Mouse (Mus musculus): ENCODE measurements around the gene Eid1. TPM values are rescaled to one million over a fixed set of nuclear protein-coding genes. Genes with fewer than 3 reads are reported as not detected.

Eid1 gene
- total and polyA plus RNA-seq, 2 experiments = 4.5 to 11.1 TPM

DNA sequence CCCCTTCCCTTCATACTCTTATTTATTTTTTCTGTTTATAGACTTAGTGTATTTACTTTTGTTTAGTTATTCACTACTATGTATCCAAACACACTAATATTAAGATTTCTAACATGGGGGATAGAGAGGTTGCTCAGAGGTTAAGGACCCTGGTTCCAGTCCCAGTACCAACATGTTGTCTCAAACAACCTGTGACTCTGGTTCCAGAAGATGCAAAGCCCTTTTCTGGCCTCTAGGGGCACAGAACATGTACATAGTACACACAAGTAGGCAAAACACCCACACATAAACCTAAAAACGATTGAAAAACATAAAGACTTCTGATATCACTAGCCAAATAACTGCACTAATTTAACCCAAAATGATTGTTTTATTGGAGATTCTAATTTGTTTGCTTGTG is 2.0 kb upstream of the Eid1 start:
- no peak overlapping the region for H3K9ac ChIP-seq (ENCODE audit: low read depth, low read length)
- no peaks in the 10 kb centered on the region for H3K36me3 ChIP-seq (ENCODE audit: control insufficient read depth, insufficient read depth, low read length)
- H3K4me1 ChIP-seq (ENCODE audit: control insufficient read depth, insufficient read depth, low read length) = peaks cover 1% of the 10 kb centered on the region; the same call in 1 of the 2 replicates
- no peak for DNase-seq (ENCODE audit: extremely low read depth, low read depth, low spot score)
- no peaks in the 10 kb centered on the region for H3K27me3 ChIP-seq (ENCODE audit: control insufficient read depth, insufficient read depth, low read length)
- no peak overlapping the region for H3K27ac ChIP-seq (replicated peaks; ENCODE audit: insufficient read depth, low read depth, low read length)
- H3K79me2 ChIP-seq (ENCODE audit: control insufficient read depth, insufficient read depth, low read length) = no peaks in the 10 kb centered on the region
- 24% methylated on average over 1 of the region's 1 CpGs for WGBS
- H3K4me3 ChIP-seq (ENCODE audit: insufficient read depth, low read depth, low read length) = no peak overlapping the region
- TF ChIP-seq POLR2A (IDR thresholded peaks at IDR 0.05; ENCODE audit: extremely low read depth, insufficient read depth, low read length) (no peak), CTCF (IDR thresholded peaks at IDR 0.05; ENCODE audit: low read depth, low read length) (no peak)

DNA sequence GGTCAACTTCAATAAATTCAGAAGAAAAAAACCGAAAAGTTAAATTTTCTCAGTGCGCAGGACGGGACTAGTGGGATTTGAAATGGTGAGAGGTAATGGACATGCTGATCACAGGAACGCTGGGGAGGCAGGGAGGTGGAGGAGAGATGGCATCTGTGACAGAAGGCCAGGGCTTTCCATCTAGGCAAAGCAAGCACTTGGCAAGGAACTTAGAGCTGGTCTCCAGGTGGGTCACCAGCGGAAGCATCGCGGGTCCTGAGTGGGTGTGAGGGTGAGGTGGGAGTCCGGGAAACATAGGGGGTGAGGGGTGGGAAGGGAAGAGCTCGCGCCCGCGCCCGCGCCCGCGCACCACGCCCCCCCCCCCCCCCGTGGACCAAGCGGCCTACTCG is 333 bp upstream of the Eid1 start:
- Histone ChIP-seq H3K27ac (replicated peaks; ENCODE audit: insufficient read depth, low read depth, low read length) (no peak overlapping the region), H3K36me3 (ENCODE audit: control insufficient read depth, insufficient read depth, low read length) (no peaks in the 10 kb centered on the region), H3K4me1 (ENCODE audit: control insufficient read depth, insufficient read depth, low read length) (peaks cover 1% of the 10 kb centered on the region; the same call in 1 of the 2 replicates), H3K79me2 (ENCODE audit: control insufficient read depth, insufficient read depth, low read length) (no peaks in the 10 kb centered on the region), H3K4me3 (ENCODE audit: insufficient read depth, low read depth, low read length) (peak overlapping the region; percentile 83), H3K9ac (ENCODE audit: low read depth, low read length) (peak overlapping the region; percentile 77), H3K27me3 (ENCODE audit: control insufficient read depth, insufficient read depth, low read length) (no peaks in the 10 kb centered on the region)
- DNase-seq (ENCODE audit: extremely low read depth, low read depth, low spot score) = peak; percentile 15
- TF ChIP-seq CTCF (IDR thresholded peaks at IDR 0.05; ENCODE audit: low read depth, low read length) = no peak
- TF ChIP-seq POLR2A (IDR thresholded peaks at IDR 0.05; ENCODE audit: extremely low read depth, insufficient read depth, low read length) = no peak
- WGBS = 16% methylated on average over 17 of the region's 20 CpGs

- Histone ChIP-seq H3K27ac (replicated peaks; ENCODE audit: insufficient read depth, low read depth, low read length) (no peak overlapping the region), H3K36me3 (ENCODE audit: control insufficient read depth, insufficient read depth, low read length) (no peaks in the 10 kb centered on the region), H3K79me2 (ENCODE audit: control insufficient read depth, insufficient read depth, low read length) (no peaks in the 10 kb centered on the region), H3K9ac (ENCODE audit: low read depth, low read length) (no peak overlapping the region), H3K27me3 (ENCODE audit: control insufficient read depth, insufficient read depth, low read length) (no peaks in the 10 kb centered on the region), H3K4me3 (ENCODE audit: insufficient read depth, low read depth, low read length) (no peak overlapping the region), H3K4me1 (ENCODE audit: control insufficient read depth, insufficient read depth, low read length) (no peaks in the 10 kb centered on the region)
- DNase-seq (ENCODE audit: extremely low read depth, low read depth, low spot score) = peak; percentile 14
- WGBS = 87% methylated on average over 9 of the region's 9 CpGs
- TF ChIP-seq CTCF (IDR thresholded peaks at IDR 0.05; ENCODE audit: low read depth, low read length) = no peak
- no peak for TF ChIP-seq POLR2A (IDR thresholded peaks at IDR 0.05; ENCODE audit: extremely low read depth, insufficient read depth, low read length)
These were observed 8.9 kb downstream of the Eid1 start for GRCm38 (mm10) chr2:125681811-125682210.

- Histone ChIP-seq H3K36me3 (ENCODE audit: control insufficient read depth, insufficient read depth, low read length) (no peaks in the 10 kb centered on the region), H3K9ac (ENCODE audit: low read depth, low read length) (no peak overlapping the region), H3K4me1 (ENCODE audit: control insufficient read depth, insufficient read depth, low read length) (no peaks in the 10 kb centered on the region), H3K27me3 (ENCODE audit: control insufficient read depth, insufficient read depth, low read length) (no peaks in the 10 kb centered on the region), H3K27ac (replicated peaks; ENCODE audit: insufficient read depth, low read depth, low read length) (no peak overlapping the region), H3K79me2 (ENCODE audit: control insufficient read depth, insufficient read depth, low read length) (no peaks in the 10 kb centered on the region), H3K4me3 (ENCODE audit: insufficient read depth, low read depth, low read length) (no peak overlapping the region)
- TF ChIP-seq CTCF (IDR thresholded peaks at IDR 0.05; ENCODE audit: low read depth, low read length) = no peak
- TF ChIP-seq POLR2A (IDR thresholded peaks at IDR 0.05; ENCODE audit: extremely low read depth, insufficient read depth, low read length) = no peak
- WGBS = 76% methylated on average over 7 of the region's 7 CpGs
- DNase-seq (ENCODE audit: extremely low read depth, low read depth, low spot score) = no peak
These were observed 11.0 kb downstream of the Eid1 start for GRCm38 (mm10) chr2:125683895-125684294.

DNA sequence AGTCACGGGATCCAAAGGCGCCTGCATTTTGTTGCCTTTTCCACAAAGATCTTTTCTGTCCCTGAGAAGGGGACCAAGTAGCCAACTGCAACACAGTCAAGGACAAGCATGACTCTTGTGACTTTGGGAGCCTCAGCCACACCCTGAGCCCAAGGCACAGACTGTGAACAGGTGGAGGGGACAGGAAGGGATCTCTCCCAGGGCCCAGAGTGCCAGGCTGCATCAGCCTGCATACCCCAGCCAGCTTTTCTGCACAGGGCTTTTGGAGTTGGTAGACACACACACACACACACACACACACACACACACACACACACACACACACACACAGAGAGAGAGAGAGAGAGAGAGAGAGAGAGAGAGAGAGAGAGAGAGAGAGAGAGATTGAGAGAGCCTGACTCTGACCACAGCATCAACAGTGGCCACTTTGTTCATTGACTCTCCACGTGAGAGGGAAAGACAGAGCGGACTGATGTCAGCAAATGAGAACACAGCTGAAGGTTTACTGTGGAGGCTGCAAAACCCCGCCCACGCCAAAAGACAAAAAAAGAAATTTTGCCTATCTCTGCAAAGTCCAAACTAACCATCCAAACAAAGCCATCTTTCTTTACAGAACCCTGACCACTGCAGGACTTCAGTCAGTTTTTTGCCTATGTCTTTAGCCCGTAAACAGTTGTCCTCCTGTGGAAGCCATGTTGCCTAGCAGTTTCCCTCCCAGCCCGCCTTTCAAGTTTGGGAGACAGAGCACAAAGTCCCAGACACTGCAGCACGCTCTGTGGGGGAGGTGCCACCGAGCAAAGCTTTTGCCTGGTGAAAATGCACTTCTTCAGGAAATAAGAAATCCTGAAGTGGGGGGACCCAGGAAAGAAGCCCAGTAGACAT is 11.9 kb downstream of the Eid1 start:
- H3K27ac ChIP-seq (replicated peaks; ENCODE audit: insufficient read depth, low read depth, low read length) = no peak overlapping the region
- H3K27me3 ChIP-seq (ENCODE audit: control insufficient read depth, insufficient read depth, low read length) = no peaks in the 10 kb centered on the region
- TF ChIP-seq POLR2A (IDR thresholded peaks at IDR 0.05; ENCODE audit: extremely low read depth, insufficient read depth, low read length) = no peak
- no peak for TF ChIP-seq CTCF (IDR thresholded peaks at IDR 0.05; ENCODE audit: low read depth, low read length)
- no peaks in the 10 kb centered on the region for H3K79me2 ChIP-seq (ENCODE audit: control insufficient read depth, insufficient read depth, low read length)
- DNase-seq (ENCODE audit: extremely low read depth, low read depth, low spot score) = no peak
- no peak overlapping the region for H3K4me3 ChIP-seq (ENCODE audit: insufficient read depth, low read depth, low read length)
- WGBS = 55% methylated on average over 10 of the region's 10 CpGs
- H3K9ac ChIP-seq (ENCODE audit: low read depth, low read length) = no peak overlapping the region
- no peaks in the 10 kb centered on the region for H3K36me3 ChIP-seq (ENCODE audit: control insufficient read depth, insufficient read depth, low read length)
- H3K4me1 ChIP-seq (ENCODE audit: control insufficient read depth, insufficient read depth, low read length) = no peaks in the 10 kb centered on the region

Measured in liver, adult 2 months (tissue).